Mouse (Mus musculus): ENCODE measurements at regions not wholly inside any gene's neighbourhood (a gene's known extent, or its start where the extent isn't known, plus 50 kb on each side); places are given as distances from the start of the nearest gene placed in this dataset.
A peak's percentile ranks its signal among the peaks of the same experiment; 100 is the strongest.

- no peak for ATAC-seq (replicated peaks)
- 32% methylated on average over 4 of the region's 4 CpGs for WGBS
- no peaks in the 10 kb centered on the region for H3K36me3 ChIP-seq
- H3K4me3 ChIP-seq, result no peak overlapping the region
- no peak overlapping the region for H3K27ac ChIP-seq (replicated peaks)
- H3K9ac ChIP-seq (replicated peaks), result no peak overlapping the region
- no peak overlapping the region for H3K4me2 ChIP-seq (replicated peaks)
- H3K27me3 ChIP-seq, result no peaks in the 10 kb centered on the region
- peaks cover 10% of the 10 kb centered on the region for H3K4me1 ChIP-seq
- H3K9me3 ChIP-seq, result no peaks in the 10 kb centered on the region
Observed at GRCm38 (mm10) chr1:83752976-83753375, 345.0 kb upstream of the Sphkap start.

- ATAC-seq (replicated peaks), result peak; percentile 79
Observed at GRCm38 (mm10) chr1:83748974-83749373, 341.0 kb upstream of the Sphkap start.

GRCm38 (mm10) chr1:83748061-83748460 is 340.1 kb upstream of the Sphkap start:
- no peaks in the 10 kb centered on the region for H3K27me3 ChIP-seq
- H3K4me2 ChIP-seq (replicated peaks), result no peak overlapping the region
- H3K9me3 ChIP-seq, result no peaks in the 10 kb centered on the region
- no peaks in the 10 kb centered on the region for H3K36me3 ChIP-seq
- 52% methylated on average over 3 of the region's 3 CpGs for WGBS
- peaks cover 16% of the 10 kb centered on the region for H3K4me1 ChIP-seq
- H3K9ac ChIP-seq (replicated peaks), result no peak overlapping the region
- peak overlapping the region; percentile 47 for H3K27ac ChIP-seq (replicated peaks)
- H3K4me3 ChIP-seq, result no peak overlapping the region
- ATAC-seq (replicated peaks), result no peak

More at GRCm38 (mm10) chr1:83748974-83749373, 341.0 kb upstream of the Sphkap start:
- Histone ChIP-seq H3K4me1 (peaks cover 16% of the 10 kb centered on the region), H3K4me2 (replicated peaks) (no peak overlapping the region), H3K27me3 (no peaks in the 10 kb centered on the region), H3K4me3 (no peak overlapping the region), H3K9ac (replicated peaks) (no peak overlapping the region), H3K27ac (replicated peaks) (peak overlapping the region; percentile 65), H3K9me3 (no peaks in the 10 kb centered on the region), H3K36me3 (no peaks in the 10 kb centered on the region)
- 6% methylated on average over 4 of the region's 4 CpGs for WGBS

GRCm38 (mm10) chr1:83747412-83747811 is 339.4 kb upstream of the Sphkap start:
- Histone ChIP-seq H3K27ac (replicated peaks) (peak overlapping the region; percentile 47; the same call in 1 of the 2 replicates), H3K9ac (replicated peaks) (no peak overlapping the region), H3K36me3 (no peaks in the 10 kb centered on the region), H3K9me3 (no peaks in the 10 kb centered on the region), H3K4me1 (peaks cover 16% of the 10 kb centered on the region), H3K4me3 (no peak overlapping the region), H3K27me3 (no peaks in the 10 kb centered on the region), H3K4me2 (replicated peaks) (no peak overlapping the region)
- ATAC-seq (replicated peaks), result no peak
- 93% methylated on average over 3 of the region's 3 CpGs for WGBS

GRCm38 (mm10) chr1:83746036-83746435 is 338.0 kb upstream of the Sphkap start:
- no peaks in the 10 kb centered on the region for H3K9me3 ChIP-seq
- ATAC-seq (replicated peaks), result peak; percentile 86
- WGBS, result 28% methylated on average over 6 of the region's 6 CpGs
- no peak overlapping the region for H3K27ac ChIP-seq (replicated peaks)
- H3K4me1 ChIP-seq, result peaks cover 16% of the 10 kb centered on the region
- H3K4me3 ChIP-seq, result no peak overlapping the region
- H3K4me2 ChIP-seq (replicated peaks), result no peak overlapping the region
- no peaks in the 10 kb centered on the region for H3K27me3 ChIP-seq
- H3K36me3 ChIP-seq, result no peaks in the 10 kb centered on the region
- H3K9ac ChIP-seq (replicated peaks), result no peak overlapping the region

GRCm38 (mm10) chr1:83736428-83737117 is 328.6 kb upstream of the Sphkap start:
- H3K4me3 ChIP-seq, result no peak overlapping the region
- H3K4me2 ChIP-seq (replicated peaks), result no peak overlapping the region
- WGBS, result 47% methylated on average over 2 of the region's 2 CpGs
- H3K4me1 ChIP-seq, result no peaks in the 10 kb centered on the region
- ATAC-seq (replicated peaks), result peak; percentile 94
- no peaks in the 10 kb centered on the region for H3K36me3 ChIP-seq
- H3K9ac ChIP-seq (replicated peaks), result no peak overlapping the region
- no peaks in the 10 kb centered on the region for H3K9me3 ChIP-seq
- H3K27ac ChIP-seq (replicated peaks), result no peak overlapping the region
- H3K27me3 ChIP-seq, result no peaks in the 10 kb centered on the region

GRCm38 (mm10) chr1:83731682-83732081 is 323.7 kb upstream of the Sphkap start:
- ATAC-seq (replicated peaks), result no peak
- Histone ChIP-seq H3K4me1 (no peaks in the 10 kb centered on the region), H3K27ac (replicated peaks) (no peak overlapping the region), H3K36me3 (no peaks in the 10 kb centered on the region), H3K27me3 (no peaks in the 10 kb centered on the region), H3K9me3 (no peaks in the 10 kb centered on the region), H3K4me2 (replicated peaks) (no peak overlapping the region), H3K9ac (replicated peaks) (no peak overlapping the region), H3K4me3 (no peak overlapping the region)
- WGBS, result 68% methylated on average over 1 of the region's 1 CpGs

GRCm38 (mm10) chr1:83728810-83729209 is 320.8 kb upstream of the Sphkap start:
- no peak overlapping the region for H3K27ac ChIP-seq (replicated peaks)

GRCm38 (mm10) chr1:83727938-83728337 is 319.9 kb upstream of the Sphkap start:
- Histone ChIP-seq H3K4me2 (replicated peaks) (no peak overlapping the region), H3K4me3 (no peak overlapping the region), H3K9me3 (no peaks in the 10 kb centered on the region), H3K27ac (replicated peaks) (no peak overlapping the region), H3K27me3 (no peaks in the 10 kb centered on the region), H3K4me1 (no peaks in the 10 kb centered on the region), H3K36me3 (no peaks in the 10 kb centered on the region), H3K9ac (replicated peaks) (no peak overlapping the region)
- no peak; the same call in 1 of the 2 replicates for ATAC-seq (replicated peaks)
- 95% methylated on average over 4 of the region's 4 CpGs for WGBS

More at GRCm38 (mm10) chr1:83728810-83729209, 320.8 kb upstream of the Sphkap start:
- no peak for ATAC-seq (replicated peaks)
- Histone ChIP-seq H3K9me3 (no peaks in the 10 kb centered on the region), H3K27me3 (no peaks in the 10 kb centered on the region), H3K4me3 (no peak overlapping the region), H3K36me3 (no peaks in the 10 kb centered on the region), H3K4me1 (no peaks in the 10 kb centered on the region), H3K9ac (replicated peaks) (no peak overlapping the region), H3K4me2 (replicated peaks) (no peak overlapping the region)
- whole genome bisulfite sequencing, result 71% methylated on average over 6 of the region's 6 CpGs

- Histone ChIP-seq H3K9me3 (no peaks in the 10 kb centered on the region), H3K4me2 (replicated peaks) (no peak overlapping the region), H3K27me3 (no peaks in the 10 kb centered on the region), H3K27ac (replicated peaks) (no peak overlapping the region), H3K4me3 (no peak overlapping the region), H3K4me1 (no peaks in the 10 kb centered on the region), H3K36me3 (no peaks in the 10 kb centered on the region), H3K9ac (replicated peaks) (no peak overlapping the region)
- peak; percentile 73 for ATAC-seq (replicated peaks)
- 81% methylated on average over 4 of the region's 4 CpGs for WGBS
Observed at GRCm38 (mm10) chr1:83727215-83727614, 319.2 kb upstream of the Sphkap start.

GRCm38 (mm10) chr1:83723096-83723495 is 315.1 kb upstream of the Sphkap start:
- H3K4me2 ChIP-seq (replicated peaks), result no peak overlapping the region
- H3K9me3 ChIP-seq, result no peaks in the 10 kb centered on the region
- H3K27ac ChIP-seq (replicated peaks), result no peak overlapping the region
- H3K4me3 ChIP-seq, result no peak overlapping the region
- no peak for ATAC-seq (replicated peaks)
- H3K27me3 ChIP-seq, result no peaks in the 10 kb centered on the region
- no peak overlapping the region for H3K9ac ChIP-seq (replicated peaks)
- 76% methylated on average over 1 of the region's 1 CpGs for WGBS
- no peaks in the 10 kb centered on the region for H3K4me1 ChIP-seq
- no peaks in the 10 kb centered on the region for H3K36me3 ChIP-seq

- ATAC-seq (replicated peaks), result no peak
- Histone ChIP-seq H3K4me3 (no peak overlapping the region), H3K36me3 (no peaks in the 10 kb centered on the region), H3K9me3 (no peaks in the 10 kb centered on the region), H3K27ac (replicated peaks) (no peak overlapping the region), H3K4me1 (no peaks in the 10 kb centered on the region), H3K9ac (replicated peaks) (no peak overlapping the region), H3K27me3 (no peaks in the 10 kb centered on the region), H3K4me2 (replicated peaks) (no peak overlapping the region)
- WGBS, result 95% methylated on average over 1 of the region's 1 CpGs
Observed at GRCm38 (mm10) chr1:83720166-83720565, 312.2 kb upstream of the Sphkap start.

GRCm38 (mm10) chr1:83717056-83717455 is 309.1 kb upstream of the Sphkap start:
- Histone ChIP-seq H3K4me2 (replicated peaks) (no peak overlapping the region), H3K9me3 (no peaks in the 10 kb centered on the region), H3K36me3 (no peaks in the 10 kb centered on the region), H3K4me1 (no peaks in the 10 kb centered on the region), H3K9ac (replicated peaks) (no peak overlapping the region), H3K4me3 (no peak overlapping the region), H3K27me3 (no peaks in the 10 kb centered on the region), H3K27ac (replicated peaks) (no peak overlapping the region)
- WGBS, result 6% methylated on average over 1 of the region's 1 CpGs
- 0 out of 2 replicates have a peak, but pooled peaks have one; percentile 55 for ATAC-seq (replicated peaks)

Data from forebrain, embryonic 15.5 days (tissue).